Mouse (Mus musculus) liver, embryonic 12.5 days (tissue): Measurements from ENCODE around the gene Kdelc1. TPM values are rescaled to one million over a fixed set of nuclear protein-coding genes. Genes with fewer than 3 reads are reported as not detected.

Experiments used
- ATAC-seq: fragments of 200-750 bp; cut with Nextera tagmentation; 2 replicates; pipeline ENCODE4 v1.8.0; 2017; ENCODE audit warnings: moderate number of reproducible peaks, mild to moderate bottlenecking, moderate library complexity
- H3K27ac ChIP-seq: fragments of 300-500 bp; sonication (generic); 2 replicates; pipeline ENCODE4 v1.5.1; 2016; ENCODE audit warnings: mild to moderate bottlenecking
- H3K27me3 ChIP-seq: fragments of 300-500 bp; sonication (generic); replicated peaks from 2 replicates; pipeline ENCODE4 v1.6.1; 2016; ENCODE audit warnings: mild to moderate bottlenecking, moderate library complexity
- H3K36me3 ChIP-seq: fragments of 300-500 bp; sonication (generic); 2 replicates; pipeline ENCODE4 v1.6.1; 2016; ENCODE audit warnings: mild to moderate bottlenecking, moderate library complexity
- H3K4me1 ChIP-seq: fragments of 300-500 bp; sonication (generic); 2 replicates; pipeline ENCODE4 v1.6.1; 2016
- H3K4me2 ChIP-seq: fragments of 300-500 bp; sonication (generic); 2 replicates; pipeline ENCODE4 v1.6.1; 2016; ENCODE audit warnings: mild to moderate bottlenecking, moderate library complexity
- H3K4me3 ChIP-seq: fragments of 300-500 bp; sonication (generic); 2 replicates; pipeline ENCODE4 v1.5.1; 2016; ENCODE audit warnings: mild to moderate bottlenecking, moderate library complexity
- H3K9ac ChIP-seq: fragments of 300-500 bp; sonication (generic); 2 replicates; pipeline ENCODE4 v1.6.1; 2016; ENCODE audit warnings: mild to moderate bottlenecking, moderate library complexity
- H3K9me3 ChIP-seq: fragments of 300-500 bp; sonication (generic); replicated peaks from 2 replicates; pipeline ENCODE4 v1.6.1; 2016; ENCODE audit warnings: mild to moderate bottlenecking, moderate library complexity
- whole genome bisulfite sequencing: fragments of 180-500 bp; shearing (Covaris S2); methylation state at CpG from one replicate; pipeline ENCODE4 v1.1.7; 2016; ENCODE audit not compliant: insufficient replicate concordance; 5-methylcytosine and 5-hydroxymethylcytosine counted together
- polyA plus RNA-seq: library from polyadenylated mRNA; unstranded; fragments of >200 nt; fragmentation: Nextera tagmentation; extraction: Ambion mirVana; gene quantifications from 2 replicates; pipeline ENCODE4 v1.2.1, GENCODE M21; 2016

The Kdelc1 gene
- polyA plus RNA-seq, result 26.6 and 28.5 TPM in 2 replicates

DNA sequence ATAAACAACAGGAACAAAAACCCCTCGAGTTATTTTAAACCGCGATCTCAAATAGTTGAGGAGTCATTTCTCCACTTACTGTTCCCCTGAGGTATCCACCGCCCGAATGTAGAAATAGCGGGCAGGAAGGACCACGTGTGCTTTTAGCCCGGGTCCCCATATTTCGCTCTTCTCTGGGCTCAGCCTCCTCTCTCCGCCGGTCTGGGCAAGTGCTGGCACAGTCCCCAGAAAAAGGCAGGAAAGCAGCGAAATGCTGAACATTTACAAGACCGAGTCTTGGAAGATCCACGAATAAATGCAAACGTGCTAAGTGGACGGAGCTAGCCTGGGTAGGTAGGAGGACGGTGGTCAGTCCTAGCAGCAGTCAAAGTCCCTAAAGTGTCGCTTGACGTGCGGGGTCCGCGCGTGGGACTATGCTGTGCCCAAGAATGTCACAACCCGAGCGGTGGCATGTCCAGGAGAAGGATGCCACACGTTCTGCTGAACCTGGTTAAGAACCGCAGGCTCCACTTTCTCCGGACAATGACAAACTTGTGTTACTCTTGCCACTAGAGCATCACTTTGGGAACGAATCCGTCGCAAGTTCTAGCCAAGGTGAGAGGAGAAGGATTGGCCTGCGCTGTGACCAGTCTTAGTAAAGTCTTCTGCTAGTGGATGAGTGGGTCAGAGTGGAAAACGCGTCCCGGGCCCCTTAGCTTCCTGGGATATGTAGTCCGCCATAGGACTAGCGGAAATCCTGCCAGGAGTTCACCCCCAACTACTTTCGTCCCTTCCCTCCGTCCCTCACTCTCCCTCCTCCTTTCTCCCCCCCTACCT, at the start of gene Kdelc1, which contains the start of gene Bivm:
TSS of gene Kdelc1 (minus strand) at position 570 of the 816 bp plus-strand sequence.
TSS of gene Bivm (plus strand) at position 719 of the 816 bp plus-strand sequence.
- peak within 1 kb of the TSS; percentile 74 for H3K4me3 ChIP-seq
- peak within 1 kb of the TSS; percentile 69 for H3K9ac ChIP-seq
- under 1% methylated on average over 39 of the region's 39 CpGs for WGBS
- no peaks in the 10 kb centered on the region for H3K27me3 ChIP-seq
- peaks cover 23% of the 10 kb centered on the region for H3K36me3 ChIP-seq
- H3K27ac ChIP-seq, result peak within 1 kb of the TSS; percentile 86
- H3K4me2 ChIP-seq, result peak within 1 kb of the TSS; percentile 82
- H3K9me3 ChIP-seq, result no peaks in the 10 kb centered on the region
- H3K4me1 ChIP-seq, result peaks cover 18% of the 10 kb centered on the region
- ATAC-seq, result peak; percentile 90

DNA sequence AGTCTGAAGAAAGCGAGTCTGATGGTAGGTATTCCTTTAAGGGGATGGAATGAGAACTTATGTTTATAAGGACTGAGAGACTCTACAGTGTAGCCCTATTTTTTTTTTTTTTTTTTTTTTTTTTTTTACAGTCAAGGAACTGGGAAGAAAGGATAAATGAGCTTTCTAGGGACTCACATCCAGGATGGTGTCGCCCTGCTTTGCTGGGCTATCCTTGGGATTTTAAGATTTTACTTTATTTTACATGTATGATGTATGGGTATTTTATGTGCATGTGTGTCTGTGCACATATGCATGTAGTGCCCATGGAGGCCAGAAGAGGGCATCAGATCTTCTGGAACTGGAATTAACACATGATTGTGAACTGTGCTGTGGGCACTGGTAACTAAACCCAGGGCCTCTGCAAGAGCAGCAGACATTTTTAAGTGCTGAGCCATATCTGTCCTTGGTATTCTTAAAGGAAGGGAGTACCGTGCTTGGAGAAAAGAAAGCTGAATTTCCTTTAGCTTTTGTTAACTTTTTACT, 49.3 kb upstream of the Kdelc1 start:
- H3K27me3 ChIP-seq, result no peaks in the 10 kb centered on the region
- WGBS, result 80% methylated on average over 3 of the region's 3 CpGs
- no peak for ATAC-seq
- H3K9ac ChIP-seq, result no peak overlapping the region
- no peaks in the 10 kb centered on the region for H3K9me3 ChIP-seq
- H3K4me2 ChIP-seq, result no peak overlapping the region
- H3K36me3 ChIP-seq, result peaks cover 64% of the 10 kb centered on the region
- no peak overlapping the region for H3K4me3 ChIP-seq
- no peak overlapping the region for H3K27ac ChIP-seq
- no peaks in the 10 kb centered on the region for H3K4me1 ChIP-seq

GRCm38 (mm10) chr1:44162389-44162788, 43.8 kb upstream of the Kdelc1 start:
- H3K4me2 ChIP-seq, result no peak overlapping the region
- no peaks in the 10 kb centered on the region for H3K4me1 ChIP-seq
- no peak for ATAC-seq
- WGBS, result 89% methylated on average over 5 of the region's 5 CpGs
- no peaks in the 10 kb centered on the region for H3K27me3 ChIP-seq
- no peak overlapping the region for H3K27ac ChIP-seq
- no peaks in the 10 kb centered on the region for H3K9me3 ChIP-seq
- H3K4me3 ChIP-seq, result no peak overlapping the region
- peaks cover 77% of the 10 kb centered on the region for H3K36me3 ChIP-seq
- no peak overlapping the region for H3K9ac ChIP-seq

- WGBS, result 84% methylated on average over 6 of the region's 6 CpGs
- Histone ChIP-seq H3K36me3 (peaks cover 71% of the 10 kb centered on the region), H3K4me2 (no peak overlapping the region), H3K4me3 (no peak overlapping the region), H3K9me3 (no peaks in the 10 kb centered on the region), H3K27me3 (no peaks in the 10 kb centered on the region), H3K4me1 (no peaks in the 10 kb centered on the region), H3K27ac (no peak overlapping the region), H3K9ac (no peak overlapping the region)
- no peak for ATAC-seq
Measured at GRCm38 (mm10) chr1:44161818-44162217, 43.2 kb upstream of the Kdelc1 start.

DNA sequence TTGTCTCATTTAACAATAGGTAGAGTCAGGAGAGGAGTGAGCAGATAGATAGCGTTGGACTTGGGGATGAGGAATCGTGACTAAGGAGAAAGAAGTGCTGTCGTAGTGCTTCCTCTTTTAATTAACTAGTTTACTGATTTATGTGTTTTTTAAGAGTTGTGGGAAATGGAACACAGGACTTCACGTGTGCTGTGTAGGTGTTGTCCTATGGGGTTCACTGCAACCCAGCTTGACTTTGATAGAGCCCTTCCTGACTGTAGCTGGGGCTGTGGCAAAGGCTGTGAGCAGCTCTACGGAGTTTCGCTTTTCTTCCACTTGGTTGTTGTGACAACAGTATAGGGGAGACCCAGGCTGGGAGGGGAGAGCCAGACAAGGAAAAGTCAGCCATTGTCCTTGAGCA, 39.7 kb upstream of the Kdelc1 start:
- no peaks in the 10 kb centered on the region for H3K9me3 ChIP-seq
- peaks cover 52% of the 10 kb centered on the region for H3K36me3 ChIP-seq
- H3K4me1 ChIP-seq, result no peaks in the 10 kb centered on the region
- H3K27me3 ChIP-seq, result no peaks in the 10 kb centered on the region
- no peak overlapping the region for H3K9ac ChIP-seq
- no peak for ATAC-seq
- 77% methylated on average over 6 of the region's 6 CpGs for WGBS
- no peak overlapping the region for H3K27ac ChIP-seq
- no peak overlapping the region for H3K4me2 ChIP-seq
- H3K4me3 ChIP-seq, result no peak overlapping the region

DNA sequence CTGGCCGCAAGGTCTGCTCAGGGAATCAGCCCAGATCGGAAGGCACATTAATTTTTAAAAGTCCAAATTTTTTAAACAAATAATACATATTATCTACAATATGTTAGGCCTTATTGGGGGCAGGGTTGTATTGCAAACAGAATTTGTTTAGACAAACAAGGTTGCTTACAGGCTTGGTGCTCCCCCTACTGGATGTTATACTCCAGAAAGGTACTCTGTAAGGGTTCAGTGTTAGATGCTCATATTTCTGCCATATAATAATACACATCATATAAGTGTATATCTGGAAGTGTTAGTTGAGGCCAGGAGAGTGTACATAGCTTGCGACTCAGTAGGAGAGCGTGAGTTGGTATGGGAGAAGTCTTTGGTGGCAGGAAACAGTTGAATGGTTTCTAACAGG, 36.7 kb upstream of the Kdelc1 start:
- ATAC-seq, result no peak; the same call in 1 of the 2 replicates
- WGBS, result 84% methylated on average over 4 of the region's 4 CpGs
- no peaks in the 10 kb centered on the region for H3K4me1 ChIP-seq
- H3K4me2 ChIP-seq, result no peak overlapping the region
- peaks cover 28% of the 10 kb centered on the region for H3K36me3 ChIP-seq
- no peak overlapping the region for H3K4me3 ChIP-seq
- no peak overlapping the region for H3K9ac ChIP-seq
- no peaks in the 10 kb centered on the region for H3K27me3 ChIP-seq
- no peaks in the 10 kb centered on the region for H3K9me3 ChIP-seq
- H3K27ac ChIP-seq, result no peak overlapping the region

DNA sequence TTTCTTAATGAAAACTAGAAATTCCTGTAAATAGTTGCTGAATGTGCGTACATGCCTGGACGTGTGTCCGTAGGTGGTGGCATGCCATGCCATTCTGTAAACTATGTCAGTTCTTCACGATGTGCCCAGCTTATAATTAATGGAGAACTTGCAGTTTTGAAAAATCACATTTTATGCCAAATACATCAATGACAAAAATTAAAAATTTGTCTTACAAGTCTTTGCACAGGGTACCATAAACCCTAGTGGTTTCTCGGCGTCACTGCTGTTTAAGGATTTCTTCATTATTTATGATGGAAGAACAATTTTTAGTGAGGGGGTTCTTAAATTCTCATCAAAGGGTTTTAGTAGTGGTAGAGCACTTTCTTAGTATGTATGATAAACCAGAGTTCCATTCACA, 30.1 kb upstream of the Kdelc1 start:
- no peaks in the 10 kb centered on the region for H3K36me3 ChIP-seq
- peak overlapping the region; percentile 91 for H3K4me3 ChIP-seq
- H3K4me1 ChIP-seq, result peaks cover 15% of the 10 kb centered on the region
- H3K9ac ChIP-seq, result peak overlapping the region; percentile 89
- H3K27ac ChIP-seq, result peak overlapping the region; percentile 88
- H3K9me3 ChIP-seq, result no peaks in the 10 kb centered on the region
- 48% methylated on average over 6 of the region's 6 CpGs for WGBS
- ATAC-seq, result no peak
- H3K4me2 ChIP-seq, result peak overlapping the region; percentile 82
- no peaks in the 10 kb centered on the region for H3K27me3 ChIP-seq

DNA sequence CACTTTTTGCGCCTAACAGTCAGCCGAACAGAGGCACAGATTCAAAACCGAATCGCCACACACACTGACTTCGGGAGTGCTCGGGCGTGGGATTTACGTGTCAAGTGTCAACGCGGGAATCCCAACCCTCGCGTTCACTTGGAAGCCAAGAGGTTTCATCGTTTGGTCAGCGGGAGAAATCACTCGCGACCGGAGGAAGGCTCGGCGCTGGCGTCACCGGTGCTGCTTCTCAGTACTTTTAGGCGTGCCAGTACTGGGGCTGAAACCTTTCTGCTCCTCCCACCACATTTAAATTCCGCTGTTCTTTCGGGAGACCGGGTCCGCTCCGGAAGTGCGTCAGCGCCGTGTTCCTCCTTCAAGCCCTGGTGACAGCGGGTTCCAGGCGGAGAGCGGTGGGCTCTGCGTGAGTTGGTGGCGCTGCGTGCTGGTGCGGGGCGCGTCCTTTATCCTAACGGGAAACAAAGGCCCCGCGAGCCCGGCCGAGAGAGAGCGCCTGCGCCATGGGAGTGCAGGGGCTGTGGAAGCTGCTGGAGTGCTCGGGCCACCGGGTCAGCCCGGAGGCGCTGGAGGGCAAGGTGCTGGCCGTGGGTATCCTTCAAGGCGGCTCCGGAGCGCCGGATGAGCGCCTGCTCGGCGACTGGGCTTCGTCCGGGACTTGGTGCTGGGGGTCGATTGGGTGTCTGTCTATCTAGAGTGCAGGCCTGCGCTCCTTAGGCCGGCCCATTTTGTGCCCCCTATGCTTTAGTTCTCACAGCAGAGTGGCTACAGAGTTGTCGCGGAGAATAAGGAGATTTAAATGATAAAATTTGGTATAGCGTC, 29.2 kb upstream of the Kdelc1 start, which contains the start of gene Ercc5:
TSS of gene Ercc5 (plus strand) at position 182 of the 819 bp plus-strand sequence.
- no peaks in the 10 kb centered on the region for H3K9me3 ChIP-seq
- under 1% methylated on average over 61 of the region's 66 CpGs for WGBS

DNA sequence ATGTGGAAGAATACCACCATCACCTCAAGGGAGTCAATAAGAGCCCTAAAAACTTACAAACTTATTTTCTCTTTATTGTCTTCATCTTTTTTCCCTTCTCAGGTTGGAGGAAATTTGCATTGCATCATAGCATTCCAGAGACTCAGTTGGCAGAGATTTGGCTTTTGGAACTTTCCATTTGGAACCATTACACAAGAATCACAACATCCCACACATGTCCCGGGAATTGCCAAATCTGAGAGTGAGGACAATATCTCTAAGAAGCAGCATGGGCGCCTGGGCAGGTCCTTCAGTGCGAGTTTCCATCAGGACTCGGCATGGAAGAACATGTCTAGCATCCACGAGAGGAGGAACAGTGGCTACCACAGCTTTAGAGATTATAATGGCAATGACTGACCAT, 24.1 kb upstream of the Kdelc1 start:
- no peak overlapping the region for H3K27ac ChIP-seq
- H3K9ac ChIP-seq, result no peak overlapping the region
- no peak for ATAC-seq
- no peak overlapping the region for H3K4me2 ChIP-seq
- H3K4me3 ChIP-seq, result no peak overlapping the region
- H3K36me3 ChIP-seq, result peaks cover 18% of the 10 kb centered on the region; the same call in 1 of the 2 replicates
- H3K27me3 ChIP-seq, result no peaks in the 10 kb centered on the region
- H3K4me1 ChIP-seq, result peaks cover 6% of the 10 kb centered on the region
- WGBS, result 78% methylated on average over 5 of the region's 5 CpGs
- no peaks in the 10 kb centered on the region for H3K9me3 ChIP-seq

More for the DNA sequence above, 29.2 kb upstream of the Kdelc1 start, which contains the start of gene Ercc5:
- ATAC-seq, result peak; percentile 96
- Histone ChIP-seq H3K4me3 (peak within 1 kb of the TSS; percentile 91), H3K27me3 (no peaks in the 10 kb centered on the region), H3K9ac (peak within 1 kb of the TSS; percentile 89), H3K27ac (peak within 1 kb of the TSS; percentile 88), H3K4me1 (peaks cover 15% of the 10 kb centered on the region), H3K4me2 (peak within 1 kb of the TSS; percentile 82), H3K36me3 (peaks cover 5% of the 10 kb centered on the region; the same call in 1 of the 2 replicates)

GRCm38 (mm10) chr1:44140232-44140631, 21.6 kb upstream of the Kdelc1 start:
- ATAC-seq, result no peak
- Histone ChIP-seq H3K4me1 (no peaks in the 10 kb centered on the region), H3K27ac (no peak overlapping the region), H3K36me3 (peaks cover 23% of the 10 kb centered on the region; the same call in 1 of the 2 replicates), H3K4me3 (no peak overlapping the region), H3K9ac (no peak overlapping the region), H3K4me2 (no peak overlapping the region), H3K9me3 (no peaks in the 10 kb centered on the region), H3K27me3 (no peaks in the 10 kb centered on the region)
- WGBS, result 69% methylated on average over 4 of the region's 4 CpGs

DNA sequence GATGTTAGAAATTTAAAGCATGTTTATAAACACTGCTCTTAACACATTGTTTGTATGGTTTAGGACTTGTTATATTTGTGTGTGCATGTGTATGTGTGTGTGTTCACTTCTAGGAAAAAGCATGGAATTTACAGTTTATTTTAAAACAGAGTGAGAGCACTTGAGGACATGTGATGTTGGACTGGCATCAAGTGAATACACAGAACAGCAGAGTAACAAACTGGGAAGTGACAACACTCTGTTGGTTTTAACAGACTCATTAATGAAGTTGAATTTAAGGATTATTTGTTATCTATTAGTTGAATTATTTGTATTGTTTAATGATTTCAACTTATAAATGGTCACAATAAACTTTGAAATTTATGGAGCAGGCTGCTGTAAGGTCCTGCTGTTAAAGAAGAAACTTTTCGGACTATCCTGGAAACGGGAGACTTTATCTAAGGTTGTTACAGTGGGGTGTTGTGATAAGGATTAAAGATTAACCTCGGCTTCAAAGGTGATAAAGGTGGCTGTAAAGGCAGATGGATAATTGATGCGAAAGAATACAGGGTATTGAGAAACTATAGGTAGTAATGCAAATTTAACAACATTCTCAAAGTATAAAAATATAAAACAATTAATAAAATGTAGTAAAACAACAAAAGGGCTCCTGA, 11.4 kb upstream of the Kdelc1 start:
- H3K4me3 ChIP-seq, result no peak overlapping the region
- H3K9me3 ChIP-seq, result no peaks in the 10 kb centered on the region
- 51% methylated on average over 4 of the region's 4 CpGs for WGBS
- no peak overlapping the region for H3K27ac ChIP-seq
- H3K36me3 ChIP-seq, result peaks cover 22% of the 10 kb centered on the region
- H3K4me2 ChIP-seq, result no peak overlapping the region
- no peaks in the 10 kb centered on the region for H3K4me1 ChIP-seq
- ATAC-seq, result no peak
- H3K9ac ChIP-seq, result no peak overlapping the region
- no peaks in the 10 kb centered on the region for H3K27me3 ChIP-seq
